Mouse (Mus musculus): Measurements from ENCODE around the gene Ildr1.

- TF ChIP-seq CTCF (IDR thresholded peaks at IDR 0.05) = no peak
- TF ChIP-seq EP300 (IDR thresholded peaks at IDR 0.05) = no peak
These were observed 18.5 kb upstream of the Ildr1 start for GRCm38 (mm10) chr16:36675304-36675703.
